Mouse (Mus musculus) embryonic fibroblast, embryonic 13.5 days (primary cell): Measurements from ENCODE around the gene Rd3.

Experiments used
- CTCF ChIP-seq: IDR thresholded peaks from 2 replicates; pipeline ENCODE4 v1.5.1; 2011; ENCODE audit warnings: mild to moderate bottlenecking, control low read depth, low read length, moderate library complexity, borderline replicate concordance; ENCODE audit not compliant: insufficient read depth
- POLR2A ChIP-seq: IDR thresholded peaks from 2 replicates; pipeline ENCODE4 v1.6.1; 2011; ENCODE audit warnings: low read depth, mild to moderate bottlenecking, control low read depth, low read length, moderate library complexity

GRCm38 (mm10) chr1:191974509-191975405 lies 2.4 kb upstream of the Rd3 start:
- TF ChIP-seq POLR2A (no peak), CTCF (no peak)
